Mouse (Mus musculus): ENCODE measurements around the gene Supt3.

The Supt3 gene

GRCm38 (mm10) chr17:45053371-45053770 is 276.4 kb downstream of the Supt3 start:
- no peak for DNase-seq (ENCODE audit: low read depth, low spot score)

- no peak for DNase-seq (ENCODE audit: low read depth, low spot score)
Observed at GRCm38 (mm10) chr17:45054526-45054925, 277.6 kb downstream of the Supt3 start.

- DNase-seq (ENCODE audit: low read depth, low spot score) = no peak
Observed at GRCm38 (mm10) chr17:45056894-45057293, 279.9 kb downstream of the Supt3 start.

- no peak for DNase-seq (ENCODE audit: low read depth, low spot score)
Observed at GRCm38 (mm10) chr17:45057780-45058179, 280.8 kb downstream of the Supt3 start.

- DNase-seq (ENCODE audit: low read depth, low spot score) = no peak
Observed at GRCm38 (mm10) chr17:45058566-45059363, 281.8 kb downstream of the Supt3 start.

GRCm38 (mm10) chr17:45063776-45064175 is 286.8 kb downstream of the Supt3 start:
- no peak for DNase-seq (ENCODE audit: low read depth, low spot score)

- no peak for DNase-seq (ENCODE audit: low read depth, low spot score)
Observed at GRCm38 (mm10) chr17:45065465-45065864, 288.5 kb downstream of the Supt3 start.

- DNase-seq (ENCODE audit: low read depth, low spot score) = no peak
Observed at GRCm38 (mm10) chr17:45067441-45067840, 290.5 kb downstream of the Supt3 start.

GRCm38 (mm10) chr17:45068321-45068720 is 291.4 kb downstream of the Supt3 start:
- DNase-seq (ENCODE audit: low read depth, low spot score) = no peak

- no peak for DNase-seq (ENCODE audit: low read depth, low spot score)
Observed at GRCm38 (mm10) chr17:45072495-45073347, 295.8 kb downstream of the Supt3 start.

GRCm38 (mm10) chr17:45073348-45073634 is 296.3 kb downstream of the Supt3 start:
- DNase-seq (ENCODE audit: low read depth, low spot score) = no peak

- DNase-seq (ENCODE audit: low read depth, low spot score) = no peak
Observed at GRCm38 (mm10) chr17:45073779-45074178, 296.8 kb downstream of the Supt3 start.

GRCm38 (mm10) chr17:45076951-45077350 is 300.0 kb downstream of the Supt3 start:
- no peak for DNase-seq (ENCODE audit: low read depth, low spot score)

- DNase-seq (ENCODE audit: low read depth, low spot score) = peak; percentile 4
Observed at GRCm38 (mm10) chr17:45077921-45078640, 301.1 kb downstream of the Supt3 start.

GRCm38 (mm10) chr17:45081521-45081920 is 304.6 kb downstream of the Supt3 start:
- no peak for DNase-seq (ENCODE audit: low read depth, low spot score)

GRCm38 (mm10) chr17:45081955-45082475 is 305.1 kb downstream of the Supt3 start:
- DNase-seq (ENCODE audit: low read depth, low spot score) = no peak

GRCm38 (mm10) chr17:45086361-45086760 is 309.4 kb downstream of the Supt3 start:
- DNase-seq (ENCODE audit: low read depth, low spot score) = no peak

- peak; percentile 2 for DNase-seq (ENCODE audit: low read depth, low spot score)
Observed at GRCm38 (mm10) chr17:45087022-45087421, 310.1 kb downstream of the Supt3 start.

- no peak for DNase-seq (ENCODE audit: low read depth, low spot score)
Observed at GRCm38 (mm10) chr17:45101064-45101463, 324.1 kb downstream of the Supt3 start.

GRCm38 (mm10) chr17:45115386-45115785 is 338.4 kb downstream of the Supt3 start:
- DNase-seq (ENCODE audit: low read depth, low spot score) = no peak

GRCm38 (mm10) chr17:45118565-45119471 is 341.9 kb downstream of the Supt3 start:
- no peak for DNase-seq (ENCODE audit: low read depth, low spot score)

All from retina, postnatal 7 days (tissue).